Mouse (Mus musculus): ENCODE measurements around the gene Flrt2. TPM values are rescaled to one million over a fixed set of nuclear protein-coding genes. Genes with fewer than 3 reads are reported as not detected.
A peak's percentile ranks its signal among the peaks of the same experiment; 100 is the strongest.

The Flrt2 gene
- total and polyA plus RNA-seq, 3 experiments: 2.2 to 6.9 (median 4.8) TPM

- WGBS: 52% methylated on average over 5 of the region's 5 CpGs
- DNase-seq: peak in 1 of 2 experiments; percentile 13
- peaks cover 2% of the 10 kb centered on the region; the same call in 1 of the 2 replicates for H3K36me3 ChIP-seq (ENCODE audit: control insufficient read depth, insufficient read depth, low read length)
- no peaks in the 10 kb centered on the region for H3K79me2 ChIP-seq (replicated peaks; ENCODE audit: control insufficient read depth, insufficient read depth, low read length)
- no peak overlapping the region for H3K27ac ChIP-seq
- H3K9ac ChIP-seq (ENCODE audit: low read depth, low read length): no peak overlapping the region
- TF ChIP-seq EP300 (IDR thresholded peaks at IDR 0.05; ENCODE audit: insufficient read depth, low read depth, low read length) (no peak), POLR2A (IDR thresholded peaks at IDR 0.05; ENCODE audit: insufficient read depth, low read depth, low read length) (no peak), CTCF (IDR thresholded peaks at IDR 0.05) (no peak)
- H3K4me3 ChIP-seq: peak overlapping the region; percentile 6; the same call in 1 of the 2 replicates
- no peaks in the 10 kb centered on the region; the same call in 1 of the 2 replicates for H3K4me1 ChIP-seq (ENCODE audit: control insufficient read depth, insufficient read depth, low read length)
- intact Hi-C loops (cut with DNase I): no loop called here
- no peaks in the 10 kb centered on the region for H3K27me3 ChIP-seq (ENCODE audit: control insufficient read depth, insufficient read depth, low read length)
These were observed 46.0 kb downstream of the Flrt2 start for GRCm38 (mm10) chr12:95738031-95738430.

- Histone ChIP-seq H3K36me3 (ENCODE audit: control insufficient read depth, insufficient read depth, low read length) (peaks cover 2% of the 10 kb centered on the region; the same call in 1 of the 2 replicates), H3K27ac (no peak overlapping the region), H3K9ac (ENCODE audit: low read depth, low read length) (no peak overlapping the region), H3K27me3 (ENCODE audit: control insufficient read depth, insufficient read depth, low read length) (no peaks in the 10 kb centered on the region), H3K4me3 (no peak overlapping the region), H3K4me1 (ENCODE audit: control insufficient read depth, insufficient read depth, low read length) (no peaks in the 10 kb centered on the region; the same call in 1 of the 2 replicates), H3K79me2 (replicated peaks; ENCODE audit: control insufficient read depth, insufficient read depth, low read length) (no peaks in the 10 kb centered on the region)
- 77% methylated on average over 7 of the region's 7 CpGs for WGBS
- TF ChIP-seq EP300 (IDR thresholded peaks at IDR 0.05; ENCODE audit: insufficient read depth, low read depth, low read length): no peak
- no peak for TF ChIP-seq POLR2A (IDR thresholded peaks at IDR 0.05; ENCODE audit: insufficient read depth, low read depth, low read length)
- TF ChIP-seq CTCF (IDR thresholded peaks at IDR 0.05): no peak
- DNase-seq: no peak
- intact Hi-C loops (cut with DNase I): no loop called here
These were observed 46.6 kb downstream of the Flrt2 start for GRCm38 (mm10) chr12:95738491-95739135.

- H3K36me3 ChIP-seq (ENCODE audit: control insufficient read depth, insufficient read depth, low read length): peaks cover 2% of the 10 kb centered on the region; the same call in 1 of the 2 replicates
- H3K79me2 ChIP-seq (replicated peaks; ENCODE audit: control insufficient read depth, insufficient read depth, low read length): no peaks in the 10 kb centered on the region
- 84% methylated on average over 5 of the region's 5 CpGs for WGBS
- no peak overlapping the region for H3K9ac ChIP-seq (ENCODE audit: low read depth, low read length)
- intact Hi-C loops (cut with DNase I): no loop called here
- TF ChIP-seq EP300 (IDR thresholded peaks at IDR 0.05; ENCODE audit: insufficient read depth, low read depth, low read length): no peak
- no peak for TF ChIP-seq CTCF (IDR thresholded peaks at IDR 0.05)
- no peak for TF ChIP-seq POLR2A (IDR thresholded peaks at IDR 0.05; ENCODE audit: insufficient read depth, low read depth, low read length)
- no peak overlapping the region for H3K4me3 ChIP-seq
- no peaks in the 10 kb centered on the region for H3K27me3 ChIP-seq (ENCODE audit: control insufficient read depth, insufficient read depth, low read length)
- no peaks in the 10 kb centered on the region; the same call in none of the 2 replicates for H3K4me1 ChIP-seq (ENCODE audit: control insufficient read depth, insufficient read depth, low read length)
- no peak overlapping the region for H3K27ac ChIP-seq
- no peak for DNase-seq
These were observed 47.7 kb downstream of the Flrt2 start for GRCm38 (mm10) chr12:95739739-95740138.

- WGBS: 76% methylated on average over 11 of the region's 11 CpGs
- no peak for DNase-seq
These were observed 49.3 kb downstream of the Flrt2 start for GRCm38 (mm10) chr12:95741296-95741695.

GRCm38 (mm10) chr12:95744307-95744706 lies 52.3 kb downstream of the Flrt2 start:
- intact Hi-C loops (cut with DNase I): no loop called here
- 54% methylated on average over 4 of the region's 4 CpGs for WGBS
- H3K27ac ChIP-seq: no peak overlapping the region
- no peak for TF ChIP-seq EP300 (IDR thresholded peaks at IDR 0.05; ENCODE audit: insufficient read depth, low read depth, low read length)
- TF ChIP-seq CTCF (IDR thresholded peaks at IDR 0.05): no peak
- TF ChIP-seq POLR2A (IDR thresholded peaks at IDR 0.05; ENCODE audit: insufficient read depth, low read depth, low read length): no peak
- no peaks in the 10 kb centered on the region for H3K79me2 ChIP-seq (replicated peaks; ENCODE audit: control insufficient read depth, insufficient read depth, low read length)
- peaks cover 3% of the 10 kb centered on the region for H3K36me3 ChIP-seq (ENCODE audit: control insufficient read depth, insufficient read depth, low read length)
- no peak for DNase-seq
- H3K4me3 ChIP-seq: no peak overlapping the region
- H3K9ac ChIP-seq (ENCODE audit: low read depth, low read length): no peak overlapping the region
- H3K27me3 ChIP-seq (ENCODE audit: control insufficient read depth, insufficient read depth, low read length): no peaks in the 10 kb centered on the region
- no peaks in the 10 kb centered on the region; the same call in none of the 2 replicates for H3K4me1 ChIP-seq (ENCODE audit: control insufficient read depth, insufficient read depth, low read length)

More at GRCm38 (mm10) chr12:95741296-95741695, 49.3 kb downstream of the Flrt2 start:
- intact Hi-C loops (cut with DNase I): no loop called here
- TF ChIP-seq CTCF (IDR thresholded peaks at IDR 0.05): no peak
- no peak for TF ChIP-seq POLR2A (IDR thresholded peaks at IDR 0.05; ENCODE audit: insufficient read depth, low read depth, low read length)
- no peak for TF ChIP-seq EP300 (IDR thresholded peaks at IDR 0.05; ENCODE audit: insufficient read depth, low read depth, low read length)
- Histone ChIP-seq H3K27me3 (ENCODE audit: control insufficient read depth, insufficient read depth, low read length) (no peaks in the 10 kb centered on the region), H3K27ac (no peak overlapping the region), H3K36me3 (ENCODE audit: control insufficient read depth, insufficient read depth, low read length) (peaks cover 2% of the 10 kb centered on the region; the same call in 1 of the 2 replicates), H3K9ac (ENCODE audit: low read depth, low read length) (no peak overlapping the region), H3K79me2 (replicated peaks; ENCODE audit: control insufficient read depth, insufficient read depth, low read length) (no peaks in the 10 kb centered on the region), H3K4me3 (no peak overlapping the region), H3K4me1 (ENCODE audit: control insufficient read depth, insufficient read depth, low read length) (no peaks in the 10 kb centered on the region; the same call in none of the 2 replicates)

All from heart, adult 2 months (tissue).